Mouse (Mus musculus) frontal cortex, postnatal 25 days (tissue): ENCODE measurements at regions not wholly inside any gene's neighbourhood (a gene's known extent, or its start where the extent isn't known, plus 50 kb on each side); places are given as distances from the start of the nearest gene placed in this dataset.

ENCODE experiments used
- DNase-seq, 2 experiments: peaks; one replicate each; pipeline ENCODE4 v3.0.0; 2022; ENCODE audit warnings: low spot score in 2 of 2

DNA sequence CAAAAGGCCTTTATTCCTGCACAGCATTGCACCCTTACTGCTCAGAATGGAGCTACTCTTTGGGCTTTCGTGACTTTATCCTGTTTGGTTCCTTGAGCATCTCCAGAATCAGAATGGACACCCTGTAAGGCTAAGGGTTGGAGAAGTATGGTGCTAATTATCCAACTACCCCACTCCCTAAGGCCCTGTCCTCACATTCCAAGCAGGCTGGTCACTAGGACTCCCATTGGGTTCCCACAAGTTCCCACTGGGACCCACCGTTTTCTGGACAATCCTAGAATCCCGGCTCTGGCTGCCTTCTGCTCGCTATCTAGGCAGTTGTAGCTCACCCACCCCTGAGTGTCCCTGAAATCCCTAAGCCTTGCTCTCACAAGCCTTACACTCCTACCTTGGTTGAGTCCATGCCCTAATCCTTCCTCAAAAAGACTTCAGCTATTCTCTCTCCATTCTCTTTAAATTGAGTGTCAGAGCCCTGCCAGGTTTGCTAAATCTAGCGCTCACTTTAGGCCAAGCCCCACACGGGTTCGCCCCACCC, 146.1 kb downstream of the Efcab1 start:
- no peak for DNase-seq

DNA sequence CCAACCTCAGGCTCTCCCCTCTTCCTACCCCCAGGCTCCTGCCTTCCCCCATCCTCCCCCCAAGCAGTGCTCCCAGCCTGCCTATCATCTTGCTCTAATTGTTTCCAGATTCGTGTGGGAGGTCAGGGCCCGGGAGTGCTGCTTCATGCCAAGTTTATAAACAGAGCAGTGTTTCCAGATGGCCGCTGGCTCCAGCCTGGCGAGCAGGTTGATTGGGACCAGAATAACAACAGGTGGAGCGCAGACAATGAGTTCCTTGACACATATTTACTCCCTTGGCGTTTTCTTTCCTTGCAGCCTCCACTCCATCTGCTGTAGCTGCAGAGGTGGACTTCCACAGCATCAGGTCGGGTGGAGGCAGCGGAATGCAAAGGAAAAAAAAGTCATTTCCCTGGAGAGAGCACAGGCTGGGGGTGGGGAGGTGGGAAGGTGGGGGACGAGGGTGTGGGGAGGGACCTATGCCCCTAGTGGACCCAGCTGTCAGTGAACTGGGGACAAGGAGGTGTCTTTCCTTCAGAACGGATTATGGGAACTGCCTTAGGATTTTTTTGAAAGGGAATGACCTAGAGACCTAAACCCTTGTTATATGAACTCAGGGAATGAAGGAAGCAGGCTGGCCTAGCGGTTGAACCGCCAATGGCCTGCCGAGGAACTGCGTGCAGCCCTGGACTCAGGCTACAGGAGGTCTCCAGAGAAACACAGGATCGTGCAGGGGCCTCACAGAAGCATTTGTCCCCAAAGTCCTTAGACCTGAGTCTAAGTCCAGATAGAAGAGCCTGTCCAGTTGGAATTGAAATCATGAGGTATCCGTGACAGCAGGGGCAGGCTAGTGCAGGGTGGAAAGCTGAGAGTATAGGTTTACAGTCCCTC, 146.8 kb downstream of the Efcab1 start:
- DNase-seq, result peak; percentile 8 to 11

DNA sequence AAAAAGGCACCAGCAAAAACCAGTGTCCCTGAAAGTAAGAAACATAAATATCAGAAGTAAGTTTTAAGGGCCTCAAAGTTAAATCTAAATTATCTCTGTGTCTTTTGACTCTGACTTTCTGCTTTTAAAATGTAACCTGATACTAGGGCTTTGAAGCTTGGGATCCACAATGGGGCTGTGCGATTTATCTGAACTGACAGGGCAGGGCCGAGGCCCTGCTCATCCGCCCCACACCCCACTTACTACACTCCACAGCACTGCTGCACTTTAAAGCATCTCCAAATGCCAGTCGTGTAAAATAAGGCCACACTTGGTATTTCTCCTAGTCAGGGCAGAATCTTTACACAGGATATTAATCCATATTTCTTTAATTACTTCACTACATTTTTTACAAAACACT, 147.4 kb downstream of the Efcab1 start:
- no peak for DNase-seq

DNA sequence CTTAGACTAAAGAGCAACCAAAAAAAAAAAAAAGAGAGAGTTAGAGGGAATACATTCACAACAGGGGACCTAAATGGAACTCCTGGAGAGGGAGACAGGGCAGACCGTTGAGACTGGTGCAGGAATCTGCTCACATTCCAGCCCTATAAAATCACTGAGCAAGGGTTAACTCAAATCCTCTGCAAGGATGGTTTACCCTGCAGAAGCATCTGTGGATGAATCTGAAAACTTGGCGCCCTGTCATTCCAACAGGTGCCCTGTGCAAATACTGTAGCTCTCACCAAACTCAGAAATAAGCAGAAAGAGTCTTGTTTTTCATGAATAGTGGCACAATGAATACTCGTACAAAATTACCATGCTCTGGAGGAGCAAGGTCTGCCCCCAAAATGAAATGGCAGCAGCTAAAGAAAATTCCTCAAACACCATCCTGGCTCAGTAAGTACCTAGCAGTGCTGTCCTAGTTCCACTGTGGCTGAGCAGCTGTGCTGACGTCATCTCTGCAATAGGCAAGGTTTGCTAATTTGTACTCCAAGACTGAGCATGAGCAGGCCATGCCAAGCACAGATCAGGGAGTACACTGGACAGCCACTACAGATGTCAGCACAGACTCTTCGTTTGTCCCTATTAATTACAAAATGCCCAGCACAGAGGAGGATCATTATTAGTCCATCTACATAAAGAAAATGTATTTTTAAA, 148.0 kb downstream of the Efcab1 start:
- DNase-seq, result no peak

DNA sequence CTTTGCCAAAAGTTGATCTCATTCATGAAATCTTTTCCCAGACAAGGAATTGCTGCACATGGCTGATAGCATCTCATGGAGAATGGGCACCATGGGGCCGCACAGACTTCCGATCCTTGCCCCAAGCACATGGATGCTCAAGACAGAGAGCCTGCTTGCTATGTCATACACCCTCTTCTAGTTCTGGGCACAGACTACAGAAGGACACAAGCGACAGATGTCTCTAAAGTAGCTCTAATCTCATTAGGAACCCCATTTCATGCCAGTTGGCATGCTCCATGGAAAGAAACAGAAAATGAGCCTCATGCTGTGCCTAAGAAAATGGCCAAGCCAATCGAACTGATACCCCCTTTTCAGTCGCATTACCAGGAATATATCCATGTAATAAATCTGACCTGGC, 149.3 kb downstream of the Efcab1 start:
- DNase-seq, result no peak

DNA sequence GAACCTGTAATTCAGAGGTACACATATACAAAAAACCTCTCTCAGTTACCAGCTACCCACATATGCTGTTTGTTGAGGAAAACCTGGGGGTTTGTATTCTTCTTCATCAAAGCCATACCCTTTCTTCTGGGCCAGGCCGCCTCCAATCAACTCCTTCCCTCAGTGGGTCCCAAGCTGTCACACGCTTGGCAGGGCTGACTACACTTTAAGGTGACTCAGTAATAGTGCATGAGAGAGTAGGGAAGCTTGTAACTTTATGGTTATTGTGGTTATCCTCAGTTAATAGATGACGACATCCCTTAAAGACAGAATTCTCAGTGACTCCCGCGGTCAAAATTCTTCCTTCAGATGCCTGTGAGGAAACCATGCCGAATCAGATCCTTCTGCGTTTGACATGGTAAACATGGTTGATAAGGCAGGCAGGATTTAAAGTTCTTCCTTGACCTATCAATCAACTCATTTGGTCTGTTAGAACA, 164.1 kb downstream of the Efcab1 start:
- DNase-seq, result no peak

DNA sequence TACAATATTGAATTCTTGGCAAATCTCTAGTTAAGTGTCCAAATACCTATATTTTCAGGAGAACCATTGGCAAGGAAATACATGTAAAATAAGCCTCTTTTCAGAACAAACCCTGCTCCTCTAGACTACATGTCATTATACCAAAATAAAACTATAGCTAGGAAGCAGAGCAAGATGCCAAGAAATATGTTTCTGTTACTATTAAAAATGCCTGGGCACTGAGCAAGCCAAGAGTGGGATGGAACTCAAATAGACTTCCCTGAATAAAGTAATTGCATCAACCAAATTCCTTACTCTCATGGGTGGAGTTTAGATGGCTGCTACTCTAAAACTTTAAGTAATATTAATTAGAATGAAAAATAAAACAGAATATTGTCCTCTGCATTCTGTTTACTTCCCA, 168.0 kb downstream of the Efcab1 start:
- DNase-seq, result no peak

DNA sequence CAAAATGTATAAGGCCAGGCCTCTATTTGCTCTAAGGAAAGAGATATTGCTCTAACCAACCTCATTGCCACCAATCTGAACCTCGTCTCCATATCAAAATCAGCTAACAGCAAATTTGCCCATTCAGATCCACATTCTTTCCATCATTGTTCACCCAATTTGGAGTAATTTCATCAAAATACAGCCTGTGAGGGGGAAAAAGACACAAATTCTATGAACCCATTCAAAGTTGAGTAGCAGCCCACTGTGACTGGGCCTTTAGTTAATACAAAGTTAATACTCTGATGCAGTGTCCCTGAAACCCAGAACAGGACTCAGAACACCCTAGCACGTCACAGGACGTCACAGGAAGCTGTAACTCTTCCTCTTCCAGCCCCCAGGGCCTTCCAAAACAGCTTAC, 177.3 kb downstream of the Efcab1 start:
- DNase-seq, result no peak

DNA sequence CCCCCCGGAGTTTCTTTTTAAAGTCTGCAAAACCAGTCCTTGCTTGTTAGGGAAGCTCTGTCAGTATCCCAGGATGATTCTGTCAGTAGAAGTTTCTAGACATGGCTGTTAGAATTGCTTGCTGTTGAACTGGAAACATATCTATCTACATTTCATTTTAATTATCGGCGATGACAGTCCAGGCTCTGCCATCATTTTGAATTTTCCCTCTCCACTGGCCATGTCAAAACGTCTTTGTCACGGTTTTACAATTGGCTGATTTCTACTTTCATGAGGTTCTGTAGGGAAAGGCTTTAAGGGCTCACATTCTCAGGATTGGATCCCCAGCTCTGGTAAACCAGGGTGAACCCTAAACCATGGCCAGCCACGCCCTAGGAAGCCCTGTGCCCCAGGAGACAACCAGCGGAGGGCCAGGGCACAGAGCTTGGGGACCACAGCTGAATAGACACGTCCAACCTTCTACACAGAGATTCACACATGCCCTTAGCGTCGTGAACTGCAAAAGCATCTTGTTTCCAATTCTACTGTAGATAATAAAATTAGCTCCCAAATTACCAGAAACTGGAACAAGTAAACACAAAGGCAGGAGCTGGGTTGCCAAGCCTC, 177.8 kb downstream of the Efcab1 start:
- no peak for DNase-seq

DNA sequence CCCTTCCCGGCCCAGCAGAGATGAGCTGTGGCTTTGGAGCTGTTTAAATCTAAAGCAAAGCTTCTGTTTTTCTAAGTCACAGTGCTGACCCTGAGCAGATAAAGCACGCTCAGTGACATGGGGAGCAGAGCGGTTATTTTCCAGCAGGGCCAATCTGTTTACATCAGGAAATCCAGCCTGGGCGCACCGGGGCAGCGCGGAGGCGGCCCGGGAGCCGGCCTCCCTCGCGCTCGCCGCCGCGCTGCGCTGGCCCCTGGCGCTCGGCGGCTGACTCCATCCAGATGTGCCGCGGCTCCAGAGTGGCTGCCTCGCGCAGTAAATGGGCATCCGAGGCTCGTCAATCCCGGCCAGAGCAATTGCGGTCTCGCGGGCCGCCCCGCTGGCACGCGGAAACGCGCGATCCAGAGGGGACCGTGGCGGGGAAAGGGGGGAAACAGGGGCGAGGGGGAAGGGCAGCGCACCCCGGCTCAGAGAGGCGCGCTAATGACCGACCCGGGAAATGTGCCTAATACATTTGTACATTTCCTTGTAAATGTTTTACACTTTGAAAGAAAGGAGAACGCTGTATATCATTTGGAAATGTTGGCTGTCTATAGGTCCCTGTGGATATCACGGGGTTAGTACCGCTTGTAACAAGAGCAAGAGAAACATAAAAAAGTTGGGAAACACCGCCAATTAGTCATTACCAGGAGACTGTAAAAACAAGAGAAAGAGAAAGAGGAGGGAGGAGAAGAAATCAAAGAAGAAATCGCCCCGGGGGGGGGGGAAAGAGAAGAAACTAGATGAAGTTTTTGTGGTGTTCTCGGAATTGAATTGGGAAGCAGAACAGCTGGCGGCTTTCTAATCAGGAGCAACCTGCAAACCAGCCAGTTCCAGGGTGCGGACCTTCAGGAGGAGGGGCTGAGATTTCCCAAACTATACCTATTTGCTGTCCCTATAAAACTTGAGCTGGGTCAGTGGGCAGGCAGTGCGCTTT, 178.6 kb downstream of the Efcab1 start:
- no peak for DNase-seq

DNA sequence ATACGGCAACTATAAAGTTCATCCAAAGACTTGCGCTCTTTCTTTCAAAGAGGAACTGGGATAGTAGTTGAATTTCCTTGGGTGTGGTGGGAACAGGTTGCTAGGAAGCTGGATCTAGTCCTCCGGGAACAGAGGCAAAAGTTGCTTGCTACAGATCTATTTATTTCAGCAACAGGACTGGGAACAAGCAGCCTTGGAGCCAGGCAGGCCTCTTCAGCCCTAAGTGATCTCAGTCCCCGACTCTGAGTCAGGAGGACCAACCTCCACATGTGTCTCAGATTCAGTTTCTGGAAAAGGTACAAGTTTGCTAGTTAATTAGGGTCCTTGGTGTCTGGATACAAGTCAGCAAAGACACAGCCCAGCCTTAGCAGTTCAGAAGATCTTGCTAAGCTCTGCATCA, 180.2 kb downstream of the Efcab1 start:
- DNase-seq, result no peak

DNA sequence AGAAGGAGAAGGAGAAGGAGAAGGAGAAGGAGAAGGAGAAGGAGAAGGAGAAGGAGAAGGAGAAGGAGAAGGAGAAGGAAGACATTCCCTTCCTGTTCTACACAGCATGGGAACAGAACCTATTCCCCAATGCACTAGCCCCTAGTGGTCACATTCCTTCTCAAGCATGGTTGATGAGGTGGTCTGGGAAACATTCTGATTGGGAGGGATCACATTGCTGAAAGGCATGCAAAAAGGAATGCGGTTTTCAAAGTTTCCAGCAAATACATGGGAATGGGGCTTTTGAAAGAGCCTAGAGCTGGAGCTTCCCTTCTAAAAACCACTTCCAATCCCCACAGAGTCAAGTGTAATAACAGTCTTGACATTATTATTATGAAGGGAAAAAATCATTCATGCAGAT, 197.5 kb downstream of the Efcab1 start:
- DNase-seq, result no peak

DNA sequence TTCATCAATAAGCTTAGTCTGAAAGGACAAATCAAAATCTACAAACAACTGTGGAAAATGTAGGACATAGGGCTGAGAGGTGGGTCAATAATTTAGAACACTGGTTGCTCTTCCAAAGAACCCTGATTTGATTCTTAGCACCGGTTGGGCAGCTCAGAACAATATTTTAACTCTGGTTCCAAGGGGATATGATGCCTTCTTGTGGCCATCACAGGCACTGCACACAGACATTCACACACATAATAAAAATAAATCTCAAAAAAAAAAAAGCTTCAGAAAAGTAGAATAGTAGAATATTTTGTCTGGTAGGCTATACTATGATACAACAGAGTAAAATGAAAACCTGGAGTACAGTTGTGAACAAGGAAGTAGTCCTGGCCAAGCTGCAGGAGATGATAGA, 200.8 kb downstream of the Efcab1 start:
- no peak for DNase-seq

DNA sequence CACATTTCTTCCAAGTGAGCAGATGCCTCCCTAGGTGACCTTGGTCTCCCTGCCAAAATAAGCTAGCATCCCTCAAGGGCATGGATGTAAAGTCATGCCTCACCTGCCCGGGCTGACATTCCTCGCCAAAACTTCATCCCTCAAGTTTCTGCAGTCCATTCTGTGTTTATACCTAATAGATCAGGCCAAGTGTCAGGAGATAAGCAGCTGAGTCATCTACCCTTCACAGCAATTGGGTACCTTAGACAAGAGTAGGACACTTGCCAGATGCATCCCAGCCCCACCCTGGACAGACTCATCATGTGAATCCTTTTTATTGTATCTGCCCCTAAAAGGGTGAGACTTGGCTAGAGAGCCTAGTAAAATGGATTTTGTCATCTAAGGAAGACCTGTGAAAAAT, 204.1 kb upstream of the Gm21897 start:
- no peak for DNase-seq

DNA sequence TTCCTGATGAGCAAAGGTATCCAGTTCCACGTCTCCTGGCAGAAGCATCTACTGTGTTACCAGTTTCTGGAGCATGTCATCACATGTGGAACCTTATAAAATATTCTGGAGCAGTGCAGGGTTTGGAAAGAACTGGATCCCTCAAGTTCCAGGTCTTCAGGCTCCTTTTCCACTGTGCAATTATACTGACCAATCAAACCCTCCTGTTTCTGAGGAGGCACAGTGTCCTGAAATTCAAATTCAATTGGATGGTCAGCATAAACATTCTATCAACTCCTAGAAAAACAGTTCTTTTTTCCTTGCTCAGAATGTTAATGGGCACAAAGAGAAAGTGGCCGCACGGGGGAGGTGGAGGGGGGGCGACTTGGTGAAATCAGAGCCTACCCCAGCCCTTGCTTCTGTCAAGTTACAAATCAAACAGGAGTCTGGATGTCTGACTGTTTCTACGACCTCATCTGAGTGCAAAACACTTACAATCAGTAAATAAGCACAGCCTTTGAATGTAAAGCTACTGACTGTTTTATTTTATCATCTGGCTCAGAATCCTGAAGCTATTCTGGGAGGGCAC, 203.2 kb upstream of the Gm21897 start:
- DNase-seq, result no peak

DNA sequence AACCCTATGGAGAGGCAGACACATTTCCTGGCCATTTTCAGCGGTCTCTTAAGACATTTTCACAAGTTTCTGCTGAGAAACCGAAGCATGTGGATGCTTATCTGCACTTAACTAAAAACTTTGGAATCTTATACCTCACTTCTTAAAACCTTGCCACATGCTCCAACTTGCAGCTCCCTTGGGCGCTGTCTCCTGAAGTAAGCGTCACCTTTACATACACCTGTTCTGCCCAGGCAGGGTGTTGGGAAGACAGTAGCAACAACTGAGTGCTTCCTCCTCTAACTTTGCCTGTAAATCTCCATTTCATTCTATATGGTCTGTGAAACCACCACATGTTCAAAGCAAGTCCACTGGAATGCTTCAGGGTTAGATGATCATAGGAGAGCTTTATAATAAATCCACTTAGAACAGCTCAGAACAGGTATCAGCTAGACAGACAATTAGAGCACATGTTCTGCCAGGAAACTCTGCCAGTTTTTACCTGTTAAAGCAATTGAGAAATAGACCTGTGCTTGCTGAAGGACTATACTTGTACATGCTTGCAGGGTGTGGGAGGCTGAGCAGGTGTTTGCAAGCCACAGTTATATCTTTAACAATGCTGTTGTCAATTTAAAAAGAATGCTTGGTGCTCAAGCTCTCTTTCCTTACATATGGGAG, 202.6 kb upstream of the Gm21897 start:
- no peak for DNase-seq

DNA sequence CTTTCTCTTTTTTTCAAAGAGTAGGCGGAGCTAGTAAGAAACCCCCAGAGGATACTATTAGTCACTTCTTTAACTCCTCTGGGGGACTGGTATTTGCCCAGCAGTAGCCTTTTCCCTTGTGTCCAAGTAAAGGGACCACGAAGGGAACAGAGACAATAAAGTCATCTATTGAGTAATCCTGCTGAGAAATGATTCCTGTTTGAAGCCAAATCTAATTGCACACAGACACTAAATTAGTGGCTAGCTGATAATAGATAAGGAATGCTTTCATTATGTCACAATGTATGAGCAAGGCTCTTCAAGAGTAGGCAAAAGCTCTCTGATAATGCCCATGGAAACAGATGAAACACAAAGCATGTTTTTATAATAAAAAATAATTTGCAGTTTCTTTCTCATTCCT, 201.9 kb upstream of the Gm21897 start:
- no peak for DNase-seq

DNA sequence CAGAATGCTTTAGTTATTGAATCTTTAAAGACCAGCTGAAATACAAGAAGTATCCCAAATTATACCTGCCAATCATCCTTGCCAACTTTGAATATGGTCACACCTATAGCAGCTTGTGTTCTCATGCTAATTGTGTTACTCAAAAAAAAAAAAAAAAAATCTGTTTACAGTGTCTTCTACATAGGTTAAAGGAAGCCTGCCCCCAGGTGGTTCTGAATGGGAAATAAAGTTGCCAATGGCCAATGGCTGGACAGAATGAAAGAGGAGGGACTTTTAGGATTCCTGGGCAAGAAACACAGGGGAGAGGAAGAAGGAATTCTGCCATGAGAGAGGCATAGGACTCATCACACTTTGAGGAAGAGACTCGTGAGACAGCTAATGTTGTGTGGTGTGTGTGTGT, 197.5 kb upstream of the Gm21897 start:
- DNase-seq, result no peak

DNA sequence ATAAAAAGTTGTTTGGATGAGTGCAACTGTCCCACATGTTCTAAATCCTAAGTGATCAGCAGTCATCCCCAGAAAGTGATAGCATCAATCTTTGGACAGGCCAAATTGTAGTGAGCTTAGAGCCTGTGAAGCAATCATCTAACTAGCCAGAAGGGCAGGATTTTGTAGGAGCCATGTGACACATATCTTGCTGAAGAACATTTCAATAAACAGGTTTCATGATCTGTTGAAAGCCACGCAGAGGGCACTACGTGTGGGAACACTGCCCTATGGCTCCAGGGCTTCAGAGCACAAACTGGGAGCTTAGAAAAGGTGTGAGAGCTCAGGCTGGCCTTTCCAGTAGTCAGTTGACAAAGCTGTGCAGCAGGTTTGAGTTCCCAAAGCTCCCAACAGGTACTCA, 188.3 kb upstream of the Gm21897 start:
- DNase-seq, result no peak

DNA sequence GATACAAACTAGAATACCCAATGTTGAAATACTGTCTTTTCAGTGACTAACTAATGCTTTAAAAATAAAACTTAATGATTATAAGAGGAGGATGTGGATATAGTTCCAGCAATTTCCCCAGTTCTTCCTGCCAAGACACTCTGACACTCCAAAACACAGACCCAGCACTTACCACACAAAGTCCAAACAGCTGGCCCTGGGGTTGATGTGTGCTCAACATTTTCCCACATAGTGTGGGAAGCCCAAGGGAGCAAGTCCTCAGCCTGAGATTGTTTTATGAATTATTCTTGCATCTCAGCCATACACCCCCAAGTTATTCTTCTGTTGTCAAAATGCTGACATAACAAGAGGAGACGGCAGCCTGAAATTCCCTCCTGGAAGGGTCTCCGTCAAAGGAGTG, 187.5 kb upstream of the Gm21897 start:
- no peak for DNase-seq

DNA sequence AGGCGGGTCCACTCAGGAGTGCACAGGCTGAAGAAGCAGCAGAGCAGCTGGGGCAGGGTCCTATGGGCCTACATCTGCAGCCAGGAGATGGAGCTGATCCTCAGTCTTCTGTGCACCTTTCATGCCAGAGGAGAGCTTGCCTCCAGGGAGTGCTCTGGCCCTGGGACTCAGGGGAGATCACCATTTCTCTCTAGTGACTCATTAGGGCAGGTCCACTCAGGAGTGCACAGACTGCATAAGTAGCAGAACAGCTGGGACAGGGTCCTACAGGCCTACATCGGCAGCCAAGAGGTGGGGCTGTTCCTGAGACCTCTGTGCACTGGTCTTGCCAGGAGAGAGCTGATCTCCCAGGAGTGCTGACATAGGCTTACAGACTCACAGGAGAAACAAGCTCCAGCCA, 159.4 kb upstream of the Gm21897 start:
- DNase-seq, result no peak
